Mouse (Mus musculus): Measurements from ENCODE around the gene Tkt.

Gene Tkt

GRCm38 (mm10) chr14:30619982-30620578, 71.9 kb downstream of the Tkt start:
- DNase-seq (ENCODE audit: low spot score): no peak

GRCm38 (mm10) chr14:30622130-30622529, 74.0 kb downstream of the Tkt start:
- no peak for DNase-seq (ENCODE audit: low spot score)

GRCm38 (mm10) chr14:30622556-30622955, 74.4 kb downstream of the Tkt start:
- DNase-seq (ENCODE audit: low spot score): no peak
